Mouse (Mus musculus) cerebellum, adult (tissue): ENCODE measurements around the gene Sbk3.

Experiments used
- ATAC-seq: cut with Nextera tagmentation; 2 replicates; pipeline ENCODE4 v1.9.2; 2017; ENCODE audit warnings: mild to moderate bottlenecking, moderate library complexity, mixed read lengths; ENCODE audit not compliant: insufficient number of reproducible peaks, low FRiP score, low TSS enrichment

The Sbk3 gene

GRCm38 (mm10) chr7:4915669-4916416, 55.1 kb downstream of the Sbk3 start:
- no peak; the same call in 1 of the 2 replicates for ATAC-seq
